Mouse (Mus musculus): ENCODE results near the gene Naglu. TPM values are rescaled to one million over a fixed set of nuclear protein-coding genes. Genes with fewer than 3 reads are reported as not detected.

The Naglu gene
- polyA plus RNA-seq, 1 experiment, result 24.9 TPM

- Histone ChIP-seq H3K4me3 (ENCODE audit: insufficient read depth, low read length) (no peak overlapping the region), H3K27ac (ENCODE audit: insufficient read depth, low read length) (no peak overlapping the region), H3K4me1 (ENCODE audit: control insufficient read depth, insufficient read depth, low read length) (no peaks in the 10 kb centered on the region; the same call in 1 of the 2 replicates)
- TF ChIP-seq CTCF (IDR thresholded peaks at IDR 0.05; ENCODE audit: borderline replicate concordance, insufficient read depth, low read length) (no peak), POLR2A (IDR thresholded peaks at IDR 0.05; ENCODE audit: low read depth, low read length) (no peak)
Observed at GRCm38 (mm10) chr11:101080421-101080820, 10.6 kb downstream of the Naglu start.

- TF ChIP-seq POLR2A (IDR thresholded peaks at IDR 0.05; ENCODE audit: low read depth, low read length), result no peak
- TF ChIP-seq CTCF (IDR thresholded peaks at IDR 0.05; ENCODE audit: borderline replicate concordance, insufficient read depth, low read length), result no peak
- peak overlapping the region; percentile 71 for H3K27ac ChIP-seq (ENCODE audit: insufficient read depth, low read length)
- peak overlapping the region; percentile 44 for H3K4me3 ChIP-seq (ENCODE audit: insufficient read depth, low read length)
- H3K4me1 ChIP-seq (ENCODE audit: control insufficient read depth, insufficient read depth, low read length), result peaks cover 9% of the 10 kb centered on the region; the same call in 1 of the 2 replicates
Observed at GRCm38 (mm10) chr11:101081659-101082058, 11.8 kb downstream of the Naglu start.

- H3K4me3 ChIP-seq (ENCODE audit: insufficient read depth, low read length), result peak within 1 kb of the TSS; percentile 85
- peak; percentile 90 for TF ChIP-seq POLR2A (IDR thresholded peaks at IDR 0.05; ENCODE audit: low read depth, low read length)
- no peak for TF ChIP-seq CTCF (IDR thresholded peaks at IDR 0.05; ENCODE audit: borderline replicate concordance, insufficient read depth, low read length)
- peak within 1 kb of the TSS; percentile 85 for H3K27ac ChIP-seq (ENCODE audit: insufficient read depth, low read length)
- peaks cover 9% of the 10 kb centered on the region; the same call in 1 of the 2 replicates for H3K4me1 ChIP-seq (ENCODE audit: control insufficient read depth, insufficient read depth, low read length)
Observed at GRCm38 (mm10) chr11:101082208-101083082, 12.6 kb downstream of the Naglu start, which contains the start of gene Coasy. TSS of gene Coasy (plus strand) at chr11:101082565.

GRCm38 (mm10) chr11:101083083-101083697 lies 13.4 kb downstream of the Naglu start:
- H3K4me1 ChIP-seq (ENCODE audit: control insufficient read depth, insufficient read depth, low read length), result peaks cover 13% of the 10 kb centered on the region
- peak; percentile 22; the same call in 1 of the 2 replicates for TF ChIP-seq POLR2A (IDR thresholded peaks at IDR 0.05; ENCODE audit: low read depth, low read length)
- no peak for TF ChIP-seq CTCF (IDR thresholded peaks at IDR 0.05; ENCODE audit: borderline replicate concordance, insufficient read depth, low read length)
- peak overlapping the region; percentile 85 for H3K4me3 ChIP-seq (ENCODE audit: insufficient read depth, low read length)
- H3K27ac ChIP-seq (ENCODE audit: insufficient read depth, low read length), result peak overlapping the region; percentile 85; the same call in 1 of the 2 replicates

- H3K4me1 ChIP-seq (ENCODE audit: control insufficient read depth, insufficient read depth, low read length), result peaks cover 14% of the 10 kb centered on the region
- no peak for TF ChIP-seq CTCF (IDR thresholded peaks at IDR 0.05; ENCODE audit: borderline replicate concordance, insufficient read depth, low read length)
- TF ChIP-seq POLR2A (IDR thresholded peaks at IDR 0.05; ENCODE audit: low read depth, low read length), result no peak
- no peak overlapping the region for H3K4me3 ChIP-seq (ENCODE audit: insufficient read depth, low read length)
- no peak overlapping the region for H3K27ac ChIP-seq (ENCODE audit: insufficient read depth, low read length)
Observed at GRCm38 (mm10) chr11:101084246-101084645, 14.4 kb downstream of the Naglu start.

- TF ChIP-seq CTCF (IDR thresholded peaks at IDR 0.05; ENCODE audit: borderline replicate concordance, insufficient read depth, low read length) (no peak), POLR2A (IDR thresholded peaks at IDR 0.05; ENCODE audit: low read depth, low read length) (no peak)
- Histone ChIP-seq H3K4me3 (ENCODE audit: insufficient read depth, low read length) (no peak overlapping the region), H3K4me1 (ENCODE audit: control insufficient read depth, insufficient read depth, low read length) (peaks cover 14% of the 10 kb centered on the region), H3K27ac (ENCODE audit: insufficient read depth, low read length) (no peak overlapping the region)
Observed at GRCm38 (mm10) chr11:101084811-101085210, 15.0 kb downstream of the Naglu start.

GRCm38 (mm10) chr11:101085617-101086322 lies 16.0 kb downstream of the Naglu start:
- Histone ChIP-seq H3K4me1 (ENCODE audit: control insufficient read depth, insufficient read depth, low read length) (peaks cover 14% of the 10 kb centered on the region), H3K27ac (ENCODE audit: insufficient read depth, low read length) (no peak overlapping the region), H3K4me3 (ENCODE audit: insufficient read depth, low read length) (no peak overlapping the region)
- no peak for TF ChIP-seq CTCF (IDR thresholded peaks at IDR 0.05; ENCODE audit: borderline replicate concordance, insufficient read depth, low read length)
- TF ChIP-seq POLR2A (IDR thresholded peaks at IDR 0.05; ENCODE audit: low read depth, low read length), result no peak

GRCm38 (mm10) chr11:101086323-101086674 lies 16.5 kb downstream of the Naglu start:
- Histone ChIP-seq H3K4me1 (ENCODE audit: control insufficient read depth, insufficient read depth, low read length) (peaks cover 14% of the 10 kb centered on the region), H3K27ac (ENCODE audit: insufficient read depth, low read length) (no peak overlapping the region), H3K4me3 (ENCODE audit: insufficient read depth, low read length) (no peak overlapping the region)
- TF ChIP-seq CTCF (IDR thresholded peaks at IDR 0.05; ENCODE audit: borderline replicate concordance, insufficient read depth, low read length) (no peak), POLR2A (IDR thresholded peaks at IDR 0.05; ENCODE audit: low read depth, low read length) (no peak)

Data from embryonic fibroblast, embryonic 13.5 days (primary cell).